Mouse (Mus musculus): ENCODE results near the gene Fth1.

DNA sequence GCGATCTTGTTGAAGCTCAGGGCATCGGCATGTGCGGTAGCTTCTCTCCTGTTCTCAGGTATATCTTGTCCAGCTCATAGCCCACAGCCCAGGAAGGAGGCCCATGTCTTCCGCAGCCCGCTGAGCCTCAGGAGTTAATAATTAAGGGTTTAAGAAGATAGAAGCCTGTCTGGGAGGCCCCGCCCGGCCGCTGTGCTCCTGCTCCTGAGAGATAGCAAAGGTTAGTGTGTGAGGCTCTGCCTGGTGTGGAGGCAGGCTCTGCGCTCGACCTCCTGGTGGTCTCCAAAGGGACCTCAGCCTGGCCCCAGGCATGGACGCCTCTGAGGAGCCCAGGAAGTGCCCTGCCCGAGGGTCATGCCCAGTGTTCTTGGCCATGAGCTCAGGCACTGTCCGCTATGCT lies 34.4 kb downstream of the Fth1 start:
- TF ChIP-seq USF2 (conservative IDR thresholded peaks at IDR 0.05; ENCODE audit: low read depth, low read length) (no peak), CTCF (conservative IDR thresholded peaks at IDR 0.05 in 1 of 2, IDR thresholded peaks at IDR 0.05 in 1 of 2; ENCODE audit: low read depth in 2 of 2, low read length in 2 of 2) (no peak), MEF2A (IDR thresholded peaks at IDR 0.05; ENCODE audit: borderline replicate concordance, low read depth, low read length) (no peak)

Measured in CH12.LX (cell line).